Mouse (Mus musculus): ENCODE results near the gene Gm28230.

Gene Gm28230

GRCm38 (mm10) chr2:74739869-74740268 is 13.3 kb downstream of the Gm28230 start:
- no peak for DNase-seq (ENCODE audit: low read depth)

- DNase-seq (ENCODE audit: low read depth) = no peak
These were observed 14.0 kb downstream of the Gm28230 start for GRCm38 (mm10) chr2:74740311-74741091.

- DNase-seq (ENCODE audit: low read depth) = no peak
These were observed 14.9 kb downstream of the Gm28230 start for GRCm38 (mm10) chr2:74741252-74741978.

- DNase-seq (ENCODE audit: low read depth) = no peak
These were observed 15.4 kb downstream of the Gm28230 start for GRCm38 (mm10) chr2:74741979-74742277.

- no peak for DNase-seq (ENCODE audit: low read depth)
These were observed 19.2 kb downstream of the Gm28230 start for GRCm38 (mm10) chr2:74745540-74746297.

- DNase-seq (ENCODE audit: low read depth) = no peak
These were observed 19.9 kb downstream of the Gm28230 start for GRCm38 (mm10) chr2:74746298-74746921.

- no peak for DNase-seq (ENCODE audit: low read depth)
These were observed 20.5 kb downstream of the Gm28230 start for GRCm38 (mm10) chr2:74747006-74747405.

GRCm38 (mm10) chr2:74747661-74748141 is 21.2 kb downstream of the Gm28230 start:
- no peak for DNase-seq (ENCODE audit: low read depth)

GRCm38 (mm10) chr2:74748436-74748995 is 22.0 kb downstream of the Gm28230 start:
- no peak for DNase-seq (ENCODE audit: low read depth)

- DNase-seq (ENCODE audit: low read depth) = peak; percentile 69
These were observed 23.0 kb downstream of the Gm28230 start for GRCm38 (mm10) chr2:74749337-74750121.

GRCm38 (mm10) chr2:74750731-74751250 is 24.3 kb downstream of the Gm28230 start:
- no peak for DNase-seq (ENCODE audit: low read depth)

GRCm38 (mm10) chr2:74751861-74752260 is 25.3 kb downstream of the Gm28230 start:
- no peak for DNase-seq (ENCODE audit: low read depth)

- no peak for DNase-seq (ENCODE audit: low read depth)
These were observed 26.1 kb downstream of the Gm28230 start for GRCm38 (mm10) chr2:74752431-74753174.

GRCm38 (mm10) chr2:74753175-74753523 is 26.6 kb downstream of the Gm28230 start:
- DNase-seq (ENCODE audit: low read depth) = no peak

GRCm38 (mm10) chr2:74753711-74754110 is 27.2 kb downstream of the Gm28230 start:
- no peak for DNase-seq (ENCODE audit: low read depth)

GRCm38 (mm10) chr2:74760146-74760545 is 33.6 kb downstream of the Gm28230 start:
- DNase-seq (ENCODE audit: low read depth) = no peak

- DNase-seq (ENCODE audit: low read depth) = no peak
These were observed 35.4 kb downstream of the Gm28230 start for GRCm38 (mm10) chr2:74761941-74762340.

- no peak for DNase-seq (ENCODE audit: low read depth)
These were observed 36.2 kb downstream of the Gm28230 start, which contains the start of gene Hoxd1 for GRCm38 (mm10) chr2:74762522-74763244. TSS of gene Hoxd1 (plus strand) at chr2:74762980.

GRCm38 (mm10) chr2:74763245-74763735 is 36.8 kb downstream of the Gm28230 start:
- no peak for DNase-seq (ENCODE audit: low read depth)

All from naive thymus-derived CD4-positive, alpha-beta T cell, adult 2 months (primary cell).